Mouse (Mus musculus) kidney, embryonic 14.5 days (tissue): Measurements from ENCODE around the gene Olfr711. TPM values are rescaled to one million over a fixed set of nuclear protein-coding genes. Genes with fewer than 3 reads are reported as not detected.
"Not testable (repeated sequence)": the region's sequence is repeated elsewhere in the genome, so short reads cannot be mapped to it uniquely, and the experiment has no call there.

ENCODE experiments used
- ATAC-seq: fragments of 200-750 bp; cut with Nextera tagmentation; 2 replicates; pipeline ENCODE4 v1.8.0; 2017; ENCODE audit warnings: moderate number of reproducible peaks, mild to moderate bottlenecking, moderate TSS enrichment, moderate library complexity; ENCODE audit not compliant: low FRiP score, low TSS enrichment
- H3K27ac ChIP-seq: fragments of 300-500 bp; sonication (generic); 2 replicates; pipeline ENCODE4 v1.5.1; 2014; ENCODE audit warnings: low read depth, mild to moderate bottlenecking, low read length, moderate library complexity, mixed read lengths
- H3K27me3 ChIP-seq: fragments of 300-500 bp; sonication (generic); 2 replicates; pipeline ENCODE4 v1.6.1; 2014; ENCODE audit warnings: mild to moderate bottlenecking, low read length; ENCODE audit not compliant: control insufficient read depth, insufficient read depth
- H3K36me3 ChIP-seq: fragments of 300-500 bp; sonication (generic); 2 replicates; pipeline ENCODE4 v1.6.1; 2014; ENCODE audit warnings: low read length, mixed read lengths; ENCODE audit not compliant: control insufficient read depth, insufficient read depth
- H3K4me1 ChIP-seq: fragments of 300-500 bp; sonication (generic); 2 replicates; pipeline ENCODE4 v1.6.1; 2014; ENCODE audit warnings: low read length, mixed read lengths; ENCODE audit not compliant: control insufficient read depth, insufficient read depth
- H3K4me2 ChIP-seq: fragments of 300-500 bp; sonication (generic); replicated peaks from 2 replicates; pipeline ENCODE4 v1.6.1; 2014; ENCODE audit warnings: low read depth, mild to moderate bottlenecking, low read length
- H3K4me3 ChIP-seq: fragments of 300-500 bp; sonication (generic); 2 replicates; pipeline ENCODE4 v1.5.1; 2014; ENCODE audit warnings: mild to moderate bottlenecking, low read length
- H3K9ac ChIP-seq: fragments of 300-500 bp; sonication (generic); 2 replicates; pipeline ENCODE4 v1.6.1; 2014; ENCODE audit warnings: low read depth, mild to moderate bottlenecking, low read length, moderate library complexity
- H3K9me3 ChIP-seq: fragments of 300-500 bp; sonication (generic); 2 replicates; pipeline ENCODE4 v1.6.1; 2016; ENCODE audit warnings: low read length; ENCODE audit not compliant: control insufficient read depth
- WGBS: fragments of 180-500 bp; shearing (Covaris S2); extraction: QIAGEN DNeasy Blood & Tissue Kit; methylation state at CpG from one replicate; pipeline ENCODE4 v1.1.7; 2014; 5-methylcytosine and 5-hydroxymethylcytosine counted together
- polyA plus RNA-seq: library from polyadenylated mRNA; unstranded; fragments of >200 nt; fragmentation: Nextera tagmentation; extraction: Ambion mirVana; gene quantifications from 2 replicates; pipeline ENCODE4 v1.2.1, GENCODE M21; 2014

The Olfr711 gene
- polyA plus RNA-seq, 1 experiment from 2014 or later: not detected

- H3K36me3 ChIP-seq, ATAC-seq, H3K4me3 ChIP-seq, H3K4me2 ChIP-seq, H3K4me1 ChIP-seq, H3K27me3 ChIP-seq, H3K9me3 ChIP-seq, H3K27ac ChIP-seq, H3K9ac ChIP-seq: not testable (repeated sequence)
- WGBS: 90% methylated on average over 2 of the region's 7 CpGs
These were observed 54.3 kb downstream of the Olfr711 start for GRCm38 (mm10) chr7:106920961-106921360.

Other genes starting within 250 kb of the Olfr711 start
- gene Olfr697, start 233.0 kb downstream of the Olfr711 start, polyA plus RNA-seq: not detected in 2 replicates
- gene Olfr698, start 220.1 kb downstream of the Olfr711 start, polyA plus RNA-seq: not detected in 2 replicates
- gene Olfr699, start 182.3 kb downstream of the Olfr711 start, polyA plus RNA-seq: not detected in 2 replicates
- not detected in 2 replicates for gene Olfr700, start 166.6 kb downstream of the Olfr711 start, polyA plus RNA-seq
- not detected in 2 replicates for gene Olfr701, start 161.3 kb downstream of the Olfr711 start, polyA plus RNA-seq
- not detected in 2 replicates for gene Olfr702, start 141.6 kb downstream of the Olfr711 start, polyA plus RNA-seq
- not detected in 2 replicates for gene Olfr703, start 132.1 kb downstream of the Olfr711 start, polyA plus RNA-seq
- not detected in 2 replicates for gene Olfr704, start 112.3 kb downstream of the Olfr711 start, polyA plus RNA-seq
- gene Olfr705, start 98.6 kb downstream of the Olfr711 start, polyA plus RNA-seq: not detected in 2 replicates
- gene Olfr706, start 87.3 kb downstream of the Olfr711 start, polyA plus RNA-seq: not detected in 2 replicates
- gene Olfr707, start 74.2 kb downstream of the Olfr711 start, polyA plus RNA-seq: not detected in 2 replicates
- not detected in 2 replicates for gene Olfr1532-ps1, start 67.5 kb downstream of the Olfr711 start, polyA plus RNA-seq
- gene Olfr709-ps1, start 43.2 kb downstream of the Olfr711 start, polyA plus RNA-seq: not detected in 2 replicates
- gene Olfr710, start 27.1 kb downstream of the Olfr711 start, polyA plus RNA-seq: not detected in 2 replicates
- not detected in 2 replicates for gene Olfr6, start 11.5 kb downstream of the Olfr711 start, polyA plus RNA-seq
- gene Olfr2, start 30.6 kb upstream of the Olfr711 start, polyA plus RNA-seq: not detected in 2 replicates
- not detected in 2 replicates for gene Olfr713, start 55.7 kb upstream of the Olfr711 start, polyA plus RNA-seq
- gene Olfr714, start 95.5 kb upstream of the Olfr711 start, polyA plus RNA-seq: not detected in 2 replicates
- gene Olfr17, start 117.8 kb upstream of the Olfr711 start, polyA plus RNA-seq: not detected in 2 replicates
- not detected in 2 replicates for gene Olfr715b, start 134.9 kb upstream of the Olfr711 start, polyA plus RNA-seq
- gene Olfr715, start 155.6 kb upstream of the Olfr711 start, polyA plus RNA-seq: not detected in 2 replicates
- not detected in 2 replicates for gene Olfr716, start 162.9 kb upstream of the Olfr711 start, polyA plus RNA-seq
- gene Nlrp14, start 191.5 kb upstream of the Olfr711 start, polyA plus RNA-seq: not detected in 2 replicates
- gene Rbmxl2, start 234.0 kb upstream of the Olfr711 start, polyA plus RNA-seq: not detected in 2 replicates